Mouse (Mus musculus) spleen, postnatal 14 days (tissue): ENCODE results near the gene Cdkn2aipnl.

Experiments
- DNase-seq, 2 experiments: peaks; one replicate each; pipeline ENCODE4 v3.0.0; 2021 to 2022; ENCODE audit warnings: low spot score in 2 of 2

The Cdkn2aipnl gene

GRCm38 (mm10) chr11:51946144-51946543 is 21.3 kb upstream of the Cdkn2aipnl start:
- DNase-seq, result no peak

- no peak for DNase-seq
Observed at GRCm38 (mm10) chr11:51949155-51949840, 18.2 kb upstream of the Cdkn2aipnl start.

GRCm38 (mm10) chr11:51949919-51950318 is 17.5 kb upstream of the Cdkn2aipnl start:
- no peak for DNase-seq

- DNase-seq, result no peak
Observed at GRCm38 (mm10) chr11:51951861-51952420, 15.5 kb upstream of the Cdkn2aipnl start.

GRCm38 (mm10) chr11:51956112-51956511 is 11.3 kb upstream of the Cdkn2aipnl start:
- no peak for DNase-seq

GRCm38 (mm10) chr11:51957760-51958159 is 9.7 kb upstream of the Cdkn2aipnl start:
- DNase-seq, result no peak

GRCm38 (mm10) chr11:51959511-51959910 is 8.0 kb upstream of the Cdkn2aipnl start:
- DNase-seq, result no peak

- no peak for DNase-seq
Observed at GRCm38 (mm10) chr11:51960061-51960460, 7.4 kb upstream of the Cdkn2aipnl start.

GRCm38 (mm10) chr11:51960967-51961471 is 6.4 kb upstream of the Cdkn2aipnl start:
- no peak for DNase-seq

GRCm38 (mm10) chr11:51961761-51962160 is 5.7 kb upstream of the Cdkn2aipnl start:
- no peak for DNase-seq

- no peak for DNase-seq
Observed at GRCm38 (mm10) chr11:51962277-51962676, 5.2 kb upstream of the Cdkn2aipnl start.

- DNase-seq, result no peak
Observed at GRCm38 (mm10) chr11:51966651-51967050, 810 bp upstream of the Cdkn2aipnl start.

GRCm38 (mm10) chr11:51968896-51969295 is 1.4 kb downstream of the Cdkn2aipnl start:
- no peak for DNase-seq

- no peak for DNase-seq
Observed at GRCm38 (mm10) chr11:51969511-51969910, 2.0 kb downstream of the Cdkn2aipnl start.

GRCm38 (mm10) chr11:51971644-51972043 is 4.2 kb downstream of the Cdkn2aipnl start:
- no peak for DNase-seq

GRCm38 (mm10) chr11:51999611-52000289 is 32.3 kb downstream of the Cdkn2aipnl start:
- DNase-seq, result peak; percentile 10 to 32

- DNase-seq, result peak; percentile 81 to 88
Observed at GRCm38 (mm10) chr11:52000290-52000962, 33.0 kb downstream of the Cdkn2aipnl start, which contains the start of gene Ube2b. Ube2b (minus strand) TSS chr11:52000762.

GRCm38 (mm10) chr11:52001341-52001740 is 33.9 kb downstream of the Cdkn2aipnl start:
- no peak for DNase-seq

- DNase-seq, result no peak
Observed at GRCm38 (mm10) chr11:52001861-52002260, 34.4 kb downstream of the Cdkn2aipnl start.

- no peak for DNase-seq
Observed at GRCm38 (mm10) chr11:52002842-52003504, 35.5 kb downstream of the Cdkn2aipnl start.

- DNase-seq, result no peak
Observed at GRCm38 (mm10) chr11:52003505-52003771, 36.0 kb downstream of the Cdkn2aipnl start.
